Mouse (Mus musculus): ENCODE results near the gene Auh.
A peak's percentile ranks its signal among the peaks of the same experiment; 100 is the strongest.

Auh gene

GRCm38 (mm10) chr13:52794232-52794631, 135.2 kb downstream of the Auh start:
- no peak for DNase-seq (ENCODE audit: low spot score)

GRCm38 (mm10) chr13:52793434-52793989, 136.0 kb downstream of the Auh start:
- peak; percentile 50 for DNase-seq (ENCODE audit: low spot score)

GRCm38 (mm10) chr13:52792242-52792844, 137.1 kb downstream of the Auh start:
- DNase-seq (ENCODE audit: low spot score), result no peak

GRCm38 (mm10) chr13:52790894-52791293, 138.6 kb downstream of the Auh start:
- DNase-seq (ENCODE audit: low spot score), result no peak

All from lung, postnatal 25 days (tissue).